Mouse (Mus musculus): ENCODE measurements around the gene Krr1. TPM values are rescaled to one million over a fixed set of nuclear protein-coding genes. Genes with fewer than 3 reads are reported as not detected.

Krr1 gene
- polyA plus RNA-seq, 1 experiment from 2014 or later, result 35.7 TPM

DNA sequence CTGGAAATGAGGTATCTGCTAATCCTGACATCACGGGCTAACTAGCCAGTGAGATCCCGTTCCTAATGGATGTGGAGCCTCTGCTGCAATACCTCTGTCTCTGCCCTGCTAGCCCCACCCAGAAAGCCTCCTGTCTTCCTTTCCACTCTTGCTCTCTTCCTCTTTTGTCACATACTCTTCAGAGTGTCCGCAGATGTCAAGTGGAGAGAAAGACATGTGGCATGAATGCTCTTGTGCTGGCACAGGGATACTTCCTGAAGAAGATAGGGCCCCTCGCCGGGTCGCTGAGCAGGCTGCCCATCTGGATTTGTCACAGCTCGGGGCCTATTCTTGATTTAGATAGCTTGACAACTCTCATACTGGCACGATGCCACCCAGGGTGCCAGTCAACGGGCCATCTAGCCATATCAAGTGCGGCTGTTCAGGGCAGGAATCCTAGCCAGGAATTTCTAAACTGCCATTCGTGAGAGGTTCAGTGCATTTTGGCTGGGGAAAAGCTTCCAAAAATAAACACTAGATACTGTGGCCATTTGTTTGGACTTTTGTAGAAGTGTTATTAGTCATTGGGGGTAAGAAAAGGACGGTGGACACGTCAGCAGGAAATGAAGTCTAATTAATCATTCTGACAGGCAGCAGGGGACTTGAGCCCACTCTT is 35.8 kb upstream of the Krr1 start:
- ATAC-seq, result no peak
- 38% methylated on average over 13 of the region's 13 CpGs for WGBS
- Histone ChIP-seq H3K4me3 (ENCODE audit: low read length) (no peak overlapping the region), H3K4me2 (ENCODE audit: low read depth, low read length) (no peak overlapping the region), H3K36me3 (ENCODE audit: control insufficient read depth, insufficient read depth, low read length) (no peaks in the 10 kb centered on the region), H3K27ac (ENCODE audit: low read length) (no peak overlapping the region), H3K4me1 (ENCODE audit: control insufficient read depth, insufficient read depth, low read length) (peaks cover 5% of the 10 kb centered on the region), H3K9me3 (ENCODE audit: control insufficient read depth, low read length) (no peaks in the 10 kb centered on the region), H3K27me3 (replicated peaks; ENCODE audit: control insufficient read depth, insufficient read depth, low read length) (no peaks in the 10 kb centered on the region), H3K9ac (ENCODE audit: low read depth, low read length) (no peak overlapping the region)

- H3K4me3 ChIP-seq (ENCODE audit: low read length), result no peak overlapping the region
These were observed 35.3 kb upstream of the Krr1 start for GRCm38 (mm10) chr10:111937146-111937534.

DNA sequence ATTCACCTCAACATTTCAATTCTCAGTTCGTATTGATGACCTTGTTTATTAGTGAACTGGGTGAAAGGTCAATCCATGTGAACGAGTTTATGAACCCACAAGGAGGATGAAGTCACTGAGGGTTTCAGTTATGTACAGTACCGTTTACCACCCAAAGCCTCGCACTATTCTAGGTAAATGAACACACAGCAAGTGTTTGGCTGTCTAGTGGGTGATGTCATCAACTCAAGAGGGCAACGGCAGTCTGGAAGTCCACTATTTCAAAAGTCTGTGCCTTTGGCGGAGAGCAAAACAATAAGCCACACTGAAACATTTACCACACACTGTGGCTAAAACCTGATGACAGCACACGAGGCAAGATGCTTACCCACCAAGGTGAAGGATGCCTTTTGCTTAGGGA is 29.4 kb upstream of the Krr1 start:
- no peaks in the 10 kb centered on the region for H3K36me3 ChIP-seq (ENCODE audit: control insufficient read depth, insufficient read depth, low read length)
- H3K9ac ChIP-seq (ENCODE audit: low read depth, low read length), result no peak overlapping the region
- H3K27me3 ChIP-seq (replicated peaks; ENCODE audit: control insufficient read depth, insufficient read depth, low read length), result no peaks in the 10 kb centered on the region
- no peak overlapping the region for H3K4me3 ChIP-seq (ENCODE audit: low read length)
- WGBS, result 82% methylated on average over 7 of the region's 7 CpGs
- H3K27ac ChIP-seq (ENCODE audit: low read length), result no peak overlapping the region
- H3K9me3 ChIP-seq (ENCODE audit: control insufficient read depth, low read length), result no peaks in the 10 kb centered on the region
- H3K4me2 ChIP-seq (ENCODE audit: low read depth, low read length), result no peak overlapping the region
- no peaks in the 10 kb centered on the region for H3K4me1 ChIP-seq (ENCODE audit: control insufficient read depth, insufficient read depth, low read length)
- ATAC-seq, result no peak

More at GRCm38 (mm10) chr10:111937146-111937534, 35.3 kb upstream of the Krr1 start:
- Histone ChIP-seq H3K9me3 (ENCODE audit: control insufficient read depth, low read length) (no peaks in the 10 kb centered on the region), H3K27ac (ENCODE audit: low read length) (no peak overlapping the region), H3K9ac (ENCODE audit: low read depth, low read length) (no peak overlapping the region), H3K4me2 (ENCODE audit: low read depth, low read length) (no peak overlapping the region), H3K36me3 (ENCODE audit: control insufficient read depth, insufficient read depth, low read length) (no peaks in the 10 kb centered on the region), H3K4me1 (ENCODE audit: control insufficient read depth, insufficient read depth, low read length) (peaks cover 5% of the 10 kb centered on the region), H3K27me3 (replicated peaks; ENCODE audit: control insufficient read depth, insufficient read depth, low read length) (no peaks in the 10 kb centered on the region)
- 52% methylated on average over 5 of the region's 5 CpGs for WGBS
- no peak for ATAC-seq

DNA sequence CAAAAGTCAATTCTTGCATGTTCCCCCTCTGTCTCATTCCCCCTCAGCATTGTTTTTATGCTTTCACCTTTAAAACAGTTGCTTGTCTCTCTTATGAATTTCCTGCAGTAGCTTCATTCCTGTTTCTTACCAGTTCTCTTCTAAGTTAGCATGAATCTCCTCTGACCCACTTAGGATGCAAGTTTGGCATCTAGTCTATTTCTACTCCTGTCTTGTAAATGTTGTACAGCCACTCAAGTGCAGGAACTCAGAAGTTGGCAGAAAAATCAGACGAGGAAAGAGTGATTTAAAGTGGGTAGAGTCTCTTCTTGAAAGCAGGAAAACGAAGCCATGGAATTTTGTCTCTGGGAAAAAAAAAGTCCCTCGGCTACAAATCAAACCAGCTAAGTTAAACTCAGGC is 26.9 kb upstream of the Krr1 start:
- 58% methylated on average over 3 of the region's 3 CpGs for WGBS

GRCm38 (mm10) chr10:111948041-111948440 is 24.4 kb upstream of the Krr1 start:
- H3K36me3 ChIP-seq (ENCODE audit: control insufficient read depth, insufficient read depth, low read length), result no peaks in the 10 kb centered on the region
- no peak overlapping the region for H3K4me3 ChIP-seq (ENCODE audit: low read length)
- ATAC-seq, result no peak
- 86% methylated on average over 1 of the region's 1 CpGs for WGBS
- no peaks in the 10 kb centered on the region for H3K27me3 ChIP-seq (replicated peaks; ENCODE audit: control insufficient read depth, insufficient read depth, low read length)
- H3K9ac ChIP-seq (ENCODE audit: low read depth, low read length), result no peak overlapping the region
- no peak overlapping the region for H3K27ac ChIP-seq (ENCODE audit: low read length)
- H3K4me1 ChIP-seq (ENCODE audit: control insufficient read depth, insufficient read depth, low read length), result no peaks in the 10 kb centered on the region
- H3K4me2 ChIP-seq (ENCODE audit: low read depth, low read length), result no peak overlapping the region
- no peaks in the 10 kb centered on the region for H3K9me3 ChIP-seq (ENCODE audit: control insufficient read depth, low read length)

More for the DNA sequence above, 26.9 kb upstream of the Krr1 start:
- Histone ChIP-seq H3K4me1 (ENCODE audit: control insufficient read depth, insufficient read depth, low read length) (no peaks in the 10 kb centered on the region), H3K36me3 (ENCODE audit: control insufficient read depth, insufficient read depth, low read length) (no peaks in the 10 kb centered on the region), H3K9me3 (ENCODE audit: control insufficient read depth, low read length) (no peaks in the 10 kb centered on the region), H3K4me3 (ENCODE audit: low read length) (no peak overlapping the region), H3K4me2 (ENCODE audit: low read depth, low read length) (no peak overlapping the region), H3K27me3 (replicated peaks; ENCODE audit: control insufficient read depth, insufficient read depth, low read length) (no peaks in the 10 kb centered on the region), H3K9ac (ENCODE audit: low read depth, low read length) (no peak overlapping the region), H3K27ac (ENCODE audit: low read length) (no peak overlapping the region)
- ATAC-seq, result no peak

GRCm38 (mm10) chr10:111949008-111949407 is 23.5 kb upstream of the Krr1 start:
- H3K36me3 ChIP-seq (ENCODE audit: control insufficient read depth, insufficient read depth, low read length), result no peaks in the 10 kb centered on the region
- H3K27me3 ChIP-seq (replicated peaks; ENCODE audit: control insufficient read depth, insufficient read depth, low read length), result no peaks in the 10 kb centered on the region
- no peak overlapping the region for H3K4me2 ChIP-seq (ENCODE audit: low read depth, low read length)
- no peak for ATAC-seq
- H3K4me3 ChIP-seq (ENCODE audit: low read length), result no peak overlapping the region
- H3K27ac ChIP-seq (ENCODE audit: low read length), result no peak overlapping the region
- no peaks in the 10 kb centered on the region for H3K4me1 ChIP-seq (ENCODE audit: control insufficient read depth, insufficient read depth, low read length)
- H3K9me3 ChIP-seq (ENCODE audit: control insufficient read depth, low read length), result no peaks in the 10 kb centered on the region
- 59% methylated on average over 4 of the region's 4 CpGs for WGBS
- H3K9ac ChIP-seq (ENCODE audit: low read depth, low read length), result no peak overlapping the region

DNA sequence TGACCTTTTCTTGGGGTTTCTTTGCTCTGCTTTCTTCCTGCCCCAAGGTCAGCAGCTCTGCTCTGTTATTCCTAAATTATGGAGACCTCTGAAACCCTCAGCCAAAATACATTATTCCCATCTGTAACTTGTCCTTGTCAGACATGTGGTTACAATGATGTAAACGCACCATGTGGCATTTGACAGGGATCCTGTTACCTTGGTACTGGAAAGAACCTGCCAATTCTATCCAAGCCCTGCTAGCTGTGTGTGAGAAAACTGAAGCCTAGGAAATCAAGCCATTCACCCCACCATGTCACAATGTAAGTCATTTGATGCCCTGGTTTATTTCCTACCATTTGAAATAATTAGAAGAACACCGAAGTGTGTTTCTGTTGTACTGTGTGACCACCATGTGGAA is 16.6 kb upstream of the Krr1 start:
- WGBS, result 81% methylated on average over 2 of the region's 2 CpGs
- no peak overlapping the region for H3K27ac ChIP-seq (ENCODE audit: low read length)
- no peaks in the 10 kb centered on the region for H3K9me3 ChIP-seq (ENCODE audit: control insufficient read depth, low read length)
- H3K4me2 ChIP-seq (ENCODE audit: low read depth, low read length), result no peak overlapping the region
- ATAC-seq, result no peak
- no peaks in the 10 kb centered on the region for H3K4me1 ChIP-seq (ENCODE audit: control insufficient read depth, insufficient read depth, low read length)
- no peaks in the 10 kb centered on the region for H3K36me3 ChIP-seq (ENCODE audit: control insufficient read depth, insufficient read depth, low read length)
- H3K4me3 ChIP-seq (ENCODE audit: low read length), result no peak overlapping the region
- no peaks in the 10 kb centered on the region for H3K27me3 ChIP-seq (replicated peaks; ENCODE audit: control insufficient read depth, insufficient read depth, low read length)
- H3K9ac ChIP-seq (ENCODE audit: low read depth, low read length), result no peak overlapping the region

DNA sequence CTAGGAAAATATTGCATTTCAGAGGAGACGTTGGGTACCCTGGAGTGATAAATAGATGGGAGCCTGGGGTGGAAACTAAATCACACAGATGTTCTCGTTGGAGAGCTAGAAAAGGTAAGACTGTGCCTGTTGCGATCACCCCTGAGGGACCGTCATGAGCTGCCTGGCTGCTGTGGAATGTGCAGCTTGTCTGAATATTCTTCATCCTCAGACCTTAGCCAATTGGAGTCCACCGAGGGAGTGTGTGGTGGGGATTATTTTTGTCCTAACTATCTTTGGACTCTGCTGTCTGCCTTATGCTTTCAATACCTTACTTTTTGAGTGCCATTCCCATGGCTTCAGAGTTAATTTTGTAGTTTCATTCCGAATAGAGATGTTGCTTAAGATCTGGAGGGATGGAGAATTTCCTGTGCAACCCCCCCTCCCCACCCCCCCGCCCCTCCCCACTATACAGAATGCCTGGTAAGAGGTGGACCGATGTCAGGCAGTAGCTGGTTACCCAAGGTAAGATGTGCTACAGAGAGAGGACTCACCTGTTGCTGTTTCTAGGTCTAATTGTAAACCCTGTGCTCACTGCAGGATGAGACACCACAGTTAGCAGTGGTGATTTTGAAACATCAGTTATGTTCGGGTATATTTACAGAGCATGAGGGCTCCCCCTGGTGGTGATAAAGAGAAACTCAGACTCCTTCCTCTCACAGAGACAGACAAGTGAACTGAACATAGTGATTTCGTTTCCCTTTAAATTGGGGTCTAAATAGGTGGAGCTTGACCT is 15.0 kb upstream of the Krr1 start:
- H3K9ac ChIP-seq (ENCODE audit: low read depth, low read length), result no peak overlapping the region
- H3K27me3 ChIP-seq (replicated peaks; ENCODE audit: control insufficient read depth, insufficient read depth, low read length), result no peaks in the 10 kb centered on the region
- H3K9me3 ChIP-seq (ENCODE audit: control insufficient read depth, low read length), result no peaks in the 10 kb centered on the region
- peak; percentile 42 for ATAC-seq
- no peaks in the 10 kb centered on the region for H3K36me3 ChIP-seq (ENCODE audit: control insufficient read depth, insufficient read depth, low read length)
- H3K4me1 ChIP-seq (ENCODE audit: control insufficient read depth, insufficient read depth, low read length), result no peaks in the 10 kb centered on the region
- H3K27ac ChIP-seq (ENCODE audit: low read length), result no peak overlapping the region
- 61% methylated on average over 10 of the region's 10 CpGs for WGBS
- H3K4me2 ChIP-seq (ENCODE audit: low read depth, low read length), result no peak overlapping the region
- H3K4me3 ChIP-seq (ENCODE audit: low read length), result no peak overlapping the region

GRCm38 (mm10) chr10:111958046-111958421 is 14.4 kb upstream of the Krr1 start:
- Histone ChIP-seq H3K4me3 (ENCODE audit: low read length) (no peak overlapping the region), H3K36me3 (ENCODE audit: control insufficient read depth, insufficient read depth, low read length) (no peaks in the 10 kb centered on the region), H3K9me3 (ENCODE audit: control insufficient read depth, low read length) (no peaks in the 10 kb centered on the region), H3K27ac (ENCODE audit: low read length) (no peak overlapping the region), H3K9ac (ENCODE audit: low read depth, low read length) (no peak overlapping the region), H3K27me3 (replicated peaks; ENCODE audit: control insufficient read depth, insufficient read depth, low read length) (no peaks in the 10 kb centered on the region), H3K4me1 (ENCODE audit: control insufficient read depth, insufficient read depth, low read length) (no peaks in the 10 kb centered on the region), H3K4me2 (ENCODE audit: low read depth, low read length) (no peak overlapping the region)
- ATAC-seq, result peak; percentile 13; the same call in 1 of the 2 replicates
- 36% methylated on average over 4 of the region's 4 CpGs for WGBS
